Mouse (Mus musculus) liver, postnatal 0 days (tissue): ENCODE results near the gene Sox10.

Experiments used
- CTCF ChIP-seq: sonication (generic); IDR thresholded peaks from 2 replicates; pipeline ENCODE4 v1.5.1; 2016; ENCODE audit warnings: antibody characterized with exemption, low read depth
- EP300 ChIP-seq: IDR thresholded peaks from 2 replicates; pipeline ENCODE4 v1.6.1; 2016; ENCODE audit warnings: antibody characterized with exemption, low read depth, mild to moderate bottlenecking

- peak; percentile 95 for TF ChIP-seq CTCF
- TF ChIP-seq EP300, result no peak
Observed at GRCm38 (mm10) chr15:79148533-79148932, 16.5 kb downstream of the Sox10 start.
